Mouse (Mus musculus) left cerebral cortex, postnatal 25 days (tissue): Measurements from ENCODE around the gene Uqcr10. TPM values are rescaled to one million over a fixed set of nuclear protein-coding genes. Genes with fewer than 3 reads are reported as not detected.

Source experiments
- DNase-seq, 2 experiments: peaks; one replicate each; pipeline ENCODE4 v3.0.0; 2022; ENCODE audit warnings: low spot score in 2 of 2, mixed read lengths in 1 of 2
- intact Hi-C: fragments of 180-260 bp; cut with DNase I; formaldehyde crosslinking; loops from one replicate; pipeline ENCODE4 v1.15.1; 2025
- total RNA-seq, 2 experiments: library from RNA; stranded (reverse); gene quantifications; 2 replicates each; pipeline ENCODE4 v1.2.3; 2021

Gene Uqcr10
- 100 to 1,000 TPM; 379 to 407 TPM for total RNA-seq

- peak; percentile 93 to 97 for DNase-seq
- intact Hi-C loops, result no loop called here
Observed at GRCm38 (mm10) chr11:4704072-4704964, at the start of gene Uqcr10, which contains the start of gene Zmat5. Uqcr10 (minus strand) TSS chr11:4704342. Zmat5 (plus strand) TSS chr11:4704678.

- intact Hi-C loops, result no loop called here
- no peak for DNase-seq
Observed at GRCm38 (mm10) chr11:4752836-4753235, 48.7 kb upstream of the Uqcr10 start.

- intact Hi-C loops, result no loop called here
- no peak for DNase-seq
Observed at GRCm38 (mm10) chr11:4750263-4750662, 46.1 kb upstream of the Uqcr10 start.

GRCm38 (mm10) chr11:4747285-4747684 is 43.1 kb upstream of the Uqcr10 start:
- intact Hi-C loops, result no loop called here
- DNase-seq, result no peak

GRCm38 (mm10) chr11:4746733-4747132 is 42.6 kb upstream of the Uqcr10 start, which contains the start of gene Cabp7:
Cabp7 (minus strand) TSS chr11:4746778.
- no peak for DNase-seq
- intact Hi-C loops, result no loop called here

- no peak for DNase-seq
- intact Hi-C loops, result no loop called here
Observed at GRCm38 (mm10) chr11:4745969-4746368, 41.8 kb upstream of the Uqcr10 start.

GRCm38 (mm10) chr11:4744691-4745090 is 40.5 kb upstream of the Uqcr10 start:
- DNase-seq, result no peak
- intact Hi-C loops, result no loop called here

- intact Hi-C loops, result no loop called here
- DNase-seq, result no peak
Observed at GRCm38 (mm10) chr11:4740785-4741184, 36.6 kb upstream of the Uqcr10 start.

- no peak for DNase-seq
- intact Hi-C loops, result no loop called here
Observed at GRCm38 (mm10) chr11:4738719-4739118, 34.6 kb upstream of the Uqcr10 start.

GRCm38 (mm10) chr11:4737682-4738081 is 33.5 kb upstream of the Uqcr10 start:
- intact Hi-C loops, result no loop called here
- DNase-seq, result no peak

- DNase-seq, result no peak
- intact Hi-C loops, result no loop called here
Observed at GRCm38 (mm10) chr11:4736355-4736754, 32.2 kb upstream of the Uqcr10 start.

- intact Hi-C loops, result no loop called here
Observed at GRCm38 (mm10) chr11:4734179-4734578, 30.0 kb upstream of the Uqcr10 start.

GRCm38 (mm10) chr11:4731781-4732180 is 27.6 kb upstream of the Uqcr10 start:
- intact Hi-C loops, result no loop called here
- no peak for DNase-seq

More at GRCm38 (mm10) chr11:4734179-4734578, 30.0 kb upstream of the Uqcr10 start:
- DNase-seq, result no peak

GRCm38 (mm10) chr11:4730913-4731312 is 26.8 kb upstream of the Uqcr10 start:
- no peak for DNase-seq
- intact Hi-C loops, result no loop called here

- DNase-seq, result no peak
- intact Hi-C loops, result no loop called here
Observed at GRCm38 (mm10) chr11:4730096-4730495, 26.0 kb upstream of the Uqcr10 start.

GRCm38 (mm10) chr11:4729603-4730002 is 25.5 kb upstream of the Uqcr10 start:
- DNase-seq, result no peak
- intact Hi-C loops, result no loop called here

- intact Hi-C loops, result no loop called here
Observed at GRCm38 (mm10) chr11:4721728-4722127, 17.6 kb upstream of the Uqcr10 start.

GRCm38 (mm10) chr11:4720900-4721580 is 16.9 kb upstream of the Uqcr10 start:
- DNase-seq, result peak; percentile 27 to 47
- intact Hi-C loops, result no loop called here

More at GRCm38 (mm10) chr11:4721728-4722127, 17.6 kb upstream of the Uqcr10 start:
- DNase-seq, result no peak

GRCm38 (mm10) chr11:4720393-4720792 is 16.3 kb upstream of the Uqcr10 start:
- intact Hi-C loops, result no loop called here
- no peak for DNase-seq

GRCm38 (mm10) chr11:4719961-4720360 is 15.8 kb upstream of the Uqcr10 start:
- intact Hi-C loops, result no loop called here
- no peak for DNase-seq

- intact Hi-C loops, result no loop called here
- peak in 1 of 2 experiments; percentile 37 for DNase-seq
Observed at GRCm38 (mm10) chr11:4718548-4718947, 14.4 kb upstream of the Uqcr10 start.
